Mouse (Mus musculus): ENCODE data around the gene Rnf43. TPM values are rescaled to one million over a fixed set of nuclear protein-coding genes. Genes with fewer than 3 reads are reported as not detected.

Rnf43 gene
- total RNA-seq, 1 experiment from 2014 or later, result 0.27 TPM

- ATAC-seq (replicated peaks; ENCODE audit: low read depth, poor library complexity, severe bottlenecking), result peak; percentile 81
These were observed 74.7 kb downstream of the Rnf43 start, which contains the start of gene Supt4a for GRCm38 (mm10) chr11:87737175-87737740. Gene Supt4a (plus strand): TSS chr11:87737552.

- ATAC-seq (replicated peaks; ENCODE audit: low read depth, poor library complexity, severe bottlenecking), result no peak
These were observed 81.2 kb downstream of the Rnf43 start for GRCm38 (mm10) chr11:87743691-87744090.

GRCm38 (mm10) chr11:87744964-87745363, 82.4 kb downstream of the Rnf43 start:
- ATAC-seq (replicated peaks; ENCODE audit: low read depth, poor library complexity, severe bottlenecking), result no peak

GRCm38 (mm10) chr11:87745632-87746555, 83.4 kb downstream of the Rnf43 start:
- ATAC-seq (replicated peaks; ENCODE audit: low read depth, poor library complexity, severe bottlenecking), result no peak

GRCm38 (mm10) chr11:87747312-87747711, 84.8 kb downstream of the Rnf43 start:
- ATAC-seq (replicated peaks; ENCODE audit: low read depth, poor library complexity, severe bottlenecking), result no peak

GRCm38 (mm10) chr11:87747716-87748115, 85.2 kb downstream of the Rnf43 start:
- no peak for ATAC-seq (replicated peaks; ENCODE audit: low read depth, poor library complexity, severe bottlenecking)

GRCm38 (mm10) chr11:87748132-87749119, 85.9 kb downstream of the Rnf43 start:
- peak; percentile 49 for ATAC-seq (replicated peaks; ENCODE audit: low read depth, poor library complexity, severe bottlenecking)

- peak; percentile 67 for ATAC-seq (replicated peaks; ENCODE audit: low read depth, poor library complexity, severe bottlenecking)
These were observed 86.9 kb downstream of the Rnf43 start for GRCm38 (mm10) chr11:87749192-87750042.

GRCm38 (mm10) chr11:87750043-87750421, 87.5 kb downstream of the Rnf43 start:
- ATAC-seq (replicated peaks; ENCODE audit: low read depth, poor library complexity, severe bottlenecking), result 0 out of 2 replicates have a peak, but pooled peaks have one; percentile 10

- no peak for ATAC-seq (replicated peaks; ENCODE audit: low read depth, poor library complexity, severe bottlenecking)
These were observed 88.0 kb downstream of the Rnf43 start for GRCm38 (mm10) chr11:87750521-87750920.

- ATAC-seq (replicated peaks; ENCODE audit: low read depth, poor library complexity, severe bottlenecking), result no peak
These were observed 88.5 kb downstream of the Rnf43 start for GRCm38 (mm10) chr11:87751031-87751430.

- peak; percentile 7; the same call in 1 of the 2 replicates for ATAC-seq (replicated peaks; ENCODE audit: low read depth, poor library complexity, severe bottlenecking)
These were observed 89.0 kb downstream of the Rnf43 start for GRCm38 (mm10) chr11:87751491-87751966.

GRCm38 (mm10) chr11:87752307-87752706, 89.8 kb downstream of the Rnf43 start:
- ATAC-seq (replicated peaks; ENCODE audit: low read depth, poor library complexity, severe bottlenecking), result no peak

GRCm38 (mm10) chr11:87753255-87753654, 90.7 kb downstream of the Rnf43 start:
- no peak for ATAC-seq (replicated peaks; ENCODE audit: low read depth, poor library complexity, severe bottlenecking)

GRCm38 (mm10) chr11:87753891-87754501, 91.5 kb downstream of the Rnf43 start:
- no peak for ATAC-seq (replicated peaks; ENCODE audit: low read depth, poor library complexity, severe bottlenecking)

GRCm38 (mm10) chr11:87754603-87755002, 92.1 kb downstream of the Rnf43 start:
- no peak for ATAC-seq (replicated peaks; ENCODE audit: low read depth, poor library complexity, severe bottlenecking)

GRCm38 (mm10) chr11:87755360-87756017, 93.0 kb downstream of the Rnf43 start:
- ATAC-seq (replicated peaks; ENCODE audit: low read depth, poor library complexity, severe bottlenecking), result peak; percentile 43

GRCm38 (mm10) chr11:87756251-87756820, 93.8 kb downstream of the Rnf43 start:
- peak; percentile 2; the same call in 1 of the 2 replicates for ATAC-seq (replicated peaks; ENCODE audit: low read depth, poor library complexity, severe bottlenecking)

All from common myeloid progenitor, adult 5-6 weeks (primary cell).